Mouse (Mus musculus): Measurements from ENCODE around the gene Syt14. TPM values are rescaled to one million over a fixed set of nuclear protein-coding genes. Genes with fewer than 3 reads are reported as not detected.

Gene Syt14
- polyA plus RNA-seq, 1 experiment from 2014 or later: 5.4 TPM

- WGBS (ENCODE audit: insufficient replicate concordance): 7% methylated on average over 19 of the region's 19 CpGs
- H3K9me3 ChIP-seq (replicated peaks; ENCODE audit: control insufficient read depth, low read length): no peaks in the 10 kb centered on the region
- no peaks in the 10 kb centered on the region for H3K36me3 ChIP-seq (ENCODE audit: control insufficient read depth, insufficient read depth)
- H3K4me3 ChIP-seq (ENCODE audit: low read depth, low read length): peak overlapping the region; percentile 52
- H3K9ac ChIP-seq (ENCODE audit: low read depth, low read length): no peak overlapping the region
- H3K4me2 ChIP-seq (ENCODE audit: low read depth, low read length): peak overlapping the region; percentile 64; the same call in 1 of the 2 replicates
- no peaks in the 10 kb centered on the region for H3K4me1 ChIP-seq (ENCODE audit: control insufficient read depth, low read depth, low read length)
- H3K27me3 ChIP-seq (ENCODE audit: control insufficient read depth, insufficient read depth, low read depth, low read length): peaks cover 75% of the 10 kb centered on the region
- ATAC-seq (ENCODE audit: low read depth): no peak
- H3K27ac ChIP-seq (ENCODE audit: low read length): no peak overlapping the region
Observed at GRCm38 (mm10) chr1:192853988-192854818, 181.4 kb downstream of the Syt14 start.

DNA sequence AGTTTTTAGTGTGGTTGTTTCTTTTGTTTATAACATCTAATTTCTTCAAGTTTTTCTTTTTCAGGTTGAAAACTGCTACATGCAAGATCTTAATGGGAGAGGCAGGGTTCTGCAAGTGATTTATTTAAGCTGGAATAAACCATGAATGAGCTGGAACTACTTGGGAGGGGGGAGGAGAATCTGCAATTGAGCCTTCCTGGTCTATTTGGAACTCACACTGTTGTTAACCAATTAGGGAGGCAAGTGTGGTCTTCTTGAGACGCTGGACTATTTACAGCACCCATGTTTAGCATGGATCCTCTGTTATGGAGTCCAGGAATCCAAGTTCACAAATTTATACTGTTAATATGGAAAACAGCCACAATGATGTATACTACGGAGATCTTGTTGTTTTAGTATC, 182.1 kb downstream of the Syt14 start:
- H3K27ac ChIP-seq (ENCODE audit: low read length): no peak overlapping the region
- H3K4me2 ChIP-seq (ENCODE audit: low read depth, low read length): no peak overlapping the region
- no peak for ATAC-seq (ENCODE audit: low read depth)
- no peaks in the 10 kb centered on the region for H3K4me1 ChIP-seq (ENCODE audit: control insufficient read depth, low read depth, low read length)
- H3K36me3 ChIP-seq (ENCODE audit: control insufficient read depth, insufficient read depth): no peaks in the 10 kb centered on the region
- H3K9me3 ChIP-seq (replicated peaks; ENCODE audit: control insufficient read depth, low read length): no peaks in the 10 kb centered on the region
- 29% methylated on average over 2 of the region's 2 CpGs for WGBS (ENCODE audit: insufficient replicate concordance)
- H3K9ac ChIP-seq (ENCODE audit: low read depth, low read length): no peak overlapping the region
- no peak overlapping the region for H3K4me3 ChIP-seq (ENCODE audit: low read depth, low read length)
- H3K27me3 ChIP-seq (ENCODE audit: control insufficient read depth, insufficient read depth, low read depth, low read length): peaks cover 75% of the 10 kb centered on the region

DNA sequence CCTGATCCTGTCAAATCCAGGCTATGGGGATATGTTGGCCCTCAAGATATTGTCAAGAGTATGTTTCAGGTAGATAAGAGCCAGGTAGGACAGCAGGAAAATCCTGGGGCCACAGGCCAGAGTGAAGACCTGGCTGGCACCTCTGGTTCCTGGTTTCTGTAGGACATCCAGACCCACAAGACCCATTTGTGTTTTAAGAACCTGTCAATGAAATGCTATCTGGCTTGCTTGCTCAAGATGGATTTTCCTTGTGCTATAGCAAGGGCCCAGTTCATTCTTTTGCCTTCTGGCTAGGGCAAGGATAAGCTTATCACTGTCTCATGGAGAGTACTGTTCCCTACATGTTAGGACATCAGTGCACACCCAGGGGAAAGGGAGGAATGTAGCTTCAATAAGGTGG, 183.5 kb downstream of the Syt14 start:
- H3K27ac ChIP-seq (ENCODE audit: low read length): no peak overlapping the region
- no peak for ATAC-seq (ENCODE audit: low read depth)
- no peak overlapping the region for H3K4me2 ChIP-seq (ENCODE audit: low read depth, low read length)
- no peaks in the 10 kb centered on the region for H3K36me3 ChIP-seq (ENCODE audit: control insufficient read depth, insufficient read depth)
- peaks cover 68% of the 10 kb centered on the region for H3K27me3 ChIP-seq (ENCODE audit: control insufficient read depth, insufficient read depth, low read depth, low read length)
- no peak overlapping the region for H3K4me3 ChIP-seq (ENCODE audit: low read depth, low read length)
- H3K4me1 ChIP-seq (ENCODE audit: control insufficient read depth, low read depth, low read length): no peaks in the 10 kb centered on the region
- H3K9me3 ChIP-seq (replicated peaks; ENCODE audit: control insufficient read depth, low read length): no peaks in the 10 kb centered on the region
- H3K9ac ChIP-seq (ENCODE audit: low read depth, low read length): no peak overlapping the region

DNA sequence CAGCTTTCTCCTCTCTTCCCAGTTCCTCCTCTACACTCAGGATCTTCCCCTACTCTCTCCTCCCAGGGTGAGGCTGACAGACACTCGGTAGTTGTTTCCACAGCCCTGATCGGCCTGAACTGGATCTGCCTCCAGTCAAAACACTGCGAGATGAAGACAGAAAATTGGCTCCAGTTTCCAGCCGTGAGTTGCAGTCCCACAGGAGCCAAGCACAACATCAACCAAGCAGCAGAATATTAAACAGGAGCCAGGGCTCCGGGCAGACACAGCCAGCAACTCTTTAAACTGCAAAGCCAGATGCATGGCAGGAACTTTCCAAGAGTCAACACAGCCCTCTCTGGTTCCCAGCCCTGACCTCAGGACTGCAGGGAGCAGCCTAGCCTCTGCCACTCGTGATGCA, 183.9 kb downstream of the Syt14 start:
- ATAC-seq (ENCODE audit: low read depth): no peak
- Histone ChIP-seq H3K27ac (ENCODE audit: low read length) (no peak overlapping the region), H3K4me1 (ENCODE audit: control insufficient read depth, low read depth, low read length) (no peaks in the 10 kb centered on the region), H3K36me3 (ENCODE audit: control insufficient read depth, insufficient read depth) (no peaks in the 10 kb centered on the region), H3K27me3 (ENCODE audit: control insufficient read depth, insufficient read depth, low read depth, low read length) (peaks cover 65% of the 10 kb centered on the region), H3K4me3 (ENCODE audit: low read depth, low read length) (no peak overlapping the region), H3K9ac (ENCODE audit: low read depth, low read length) (no peak overlapping the region), H3K9me3 (replicated peaks; ENCODE audit: control insufficient read depth, low read length) (no peaks in the 10 kb centered on the region), H3K4me2 (ENCODE audit: low read depth, low read length) (no peak overlapping the region)
- 11% methylated on average over 6 of the region's 6 CpGs for WGBS (ENCODE audit: insufficient replicate concordance)

DNA sequence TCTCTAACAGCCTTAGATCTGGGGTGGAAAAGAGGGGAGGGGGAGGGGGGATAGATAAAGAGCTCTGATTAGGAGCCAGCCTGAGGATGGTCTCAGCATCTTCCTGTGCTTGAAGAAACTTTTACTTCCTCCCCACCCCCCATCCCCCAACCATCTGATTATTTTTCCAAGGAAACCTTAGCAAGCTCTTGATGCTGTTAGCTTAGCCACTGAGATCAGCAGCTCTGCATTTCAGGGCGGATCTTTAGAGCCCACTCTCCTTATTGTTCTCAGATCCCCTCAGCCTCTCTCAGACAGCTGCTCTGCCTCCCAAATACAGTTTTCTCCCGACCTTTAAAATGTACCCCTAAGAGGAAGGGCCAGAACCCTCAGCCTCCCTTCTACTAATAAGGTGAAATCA, 184.4 kb downstream of the Syt14 start:
- H3K4me1 ChIP-seq (ENCODE audit: control insufficient read depth, low read depth, low read length): no peaks in the 10 kb centered on the region
- 2% methylated on average over 2 of the region's 2 CpGs for WGBS (ENCODE audit: insufficient replicate concordance)
- no peaks in the 10 kb centered on the region for H3K36me3 ChIP-seq (ENCODE audit: control insufficient read depth, insufficient read depth)
- H3K9me3 ChIP-seq (replicated peaks; ENCODE audit: control insufficient read depth, low read length): no peaks in the 10 kb centered on the region
- H3K4me3 ChIP-seq (ENCODE audit: low read depth, low read length): no peak overlapping the region
- no peak overlapping the region for H3K9ac ChIP-seq (ENCODE audit: low read depth, low read length)
- H3K27me3 ChIP-seq (ENCODE audit: control insufficient read depth, insufficient read depth, low read depth, low read length): peaks cover 62% of the 10 kb centered on the region
- no peak overlapping the region for H3K27ac ChIP-seq (ENCODE audit: low read length)
- no peak overlapping the region for H3K4me2 ChIP-seq (ENCODE audit: low read depth, low read length)
- ATAC-seq (ENCODE audit: low read depth): no peak

GRCm38 (mm10) chr1:192849616-192850015, 186.0 kb downstream of the Syt14 start:
- Histone ChIP-seq H3K4me3 (ENCODE audit: low read depth, low read length) (no peak overlapping the region), H3K36me3 (ENCODE audit: control insufficient read depth, insufficient read depth) (no peaks in the 10 kb centered on the region), H3K4me1 (ENCODE audit: control insufficient read depth, low read depth, low read length) (no peaks in the 10 kb centered on the region), H3K9me3 (replicated peaks; ENCODE audit: control insufficient read depth, low read length) (no peaks in the 10 kb centered on the region), H3K27me3 (ENCODE audit: control insufficient read depth, insufficient read depth, low read depth, low read length) (peaks cover 46% of the 10 kb centered on the region), H3K4me2 (ENCODE audit: low read depth, low read length) (no peak overlapping the region), H3K9ac (ENCODE audit: low read depth, low read length) (no peak overlapping the region), H3K27ac (ENCODE audit: low read length) (no peak overlapping the region)
- WGBS (ENCODE audit: insufficient replicate concordance): 45% methylated on average over 5 of the region's 5 CpGs
- no peak for ATAC-seq (ENCODE audit: low read depth)

DNA sequence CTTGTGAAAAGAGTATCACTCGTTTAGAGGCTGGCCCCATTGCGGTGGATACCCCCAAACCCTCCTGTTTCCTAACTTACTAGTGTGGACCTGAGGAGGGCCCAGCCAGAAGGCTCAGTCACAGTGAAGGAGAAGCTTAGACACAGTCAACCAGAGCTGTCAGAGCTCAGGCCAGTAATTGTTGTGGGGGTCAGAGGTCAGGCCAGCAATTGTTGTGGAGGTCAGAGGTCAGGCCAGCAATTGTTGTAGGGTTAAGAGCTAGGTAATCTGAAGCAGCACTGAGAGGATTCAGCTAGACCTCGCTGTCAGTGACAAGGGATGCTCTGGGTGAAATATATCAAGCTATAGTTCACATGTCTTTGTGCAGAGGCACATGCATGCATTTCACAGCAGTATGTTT, 188.3 kb downstream of the Syt14 start:
- no peak overlapping the region for H3K4me3 ChIP-seq (ENCODE audit: low read depth, low read length)
- H3K27ac ChIP-seq (ENCODE audit: low read length): no peak overlapping the region
- H3K4me2 ChIP-seq (ENCODE audit: low read depth, low read length): no peak overlapping the region
- no peaks in the 10 kb centered on the region for H3K36me3 ChIP-seq (ENCODE audit: control insufficient read depth, insufficient read depth)
- no peak for ATAC-seq (ENCODE audit: low read depth)
- H3K4me1 ChIP-seq (ENCODE audit: control insufficient read depth, low read depth, low read length): no peaks in the 10 kb centered on the region
- no peaks in the 10 kb centered on the region for H3K9me3 ChIP-seq (replicated peaks; ENCODE audit: control insufficient read depth, low read length)
- no peak overlapping the region for H3K9ac ChIP-seq (ENCODE audit: low read depth, low read length)
- peaks cover 24% of the 10 kb centered on the region for H3K27me3 ChIP-seq (ENCODE audit: control insufficient read depth, insufficient read depth, low read depth, low read length)
- WGBS (ENCODE audit: insufficient replicate concordance): 46% methylated on average over 3 of the region's 3 CpGs

Other genes with a start within 250 kb of the Syt14 start
- gene Sertad4, start 180.0 kb downstream of the Syt14 start, polyA plus RNA-seq (2015; fragmentation: Nextera tagmentation; extraction: Ambion mirVana): 0.07 and 0.22 TPM in 2 replicates
- gene Diexf, start 94.5 kb upstream of the Syt14 start, polyA plus RNA-seq (2015; fragmentation: Nextera tagmentation; extraction: Ambion mirVana): 2.6 and 3.1 TPM in 2 replicates
- 2.9 and 3.8 TPM in 2 replicates for gene Irf6, start 117.3 kb upstream of the Syt14 start, polyA plus RNA-seq (2015; fragmentation: Nextera tagmentation; extraction: Ambion mirVana)
- 4.0 and 4.1 TPM in 2 replicates for gene A130010J15Rik, start 132.3 kb upstream of the Syt14 start, polyA plus RNA-seq (2015; fragmentation: Nextera tagmentation; extraction: Ambion mirVana)
- gene Traf3ip3, start 165.9 kb upstream of the Syt14 start, polyA plus RNA-seq (2015; fragmentation: Nextera tagmentation; extraction: Ambion mirVana): 8.3 and 9.4 TPM in 2 replicates
- 0.41 and 1.2 TPM in 2 replicates for gene Lamb3, start 171.9 kb upstream of the Syt14 start, polyA plus RNA-seq (2015; fragmentation: Nextera tagmentation; extraction: Ambion mirVana)
- gene Hsd11b1, start 228.3 kb upstream of the Syt14 start, polyA plus RNA-seq (2015; fragmentation: Nextera tagmentation; extraction: Ambion mirVana): 26.5 and 40.3 TPM in 2 replicates
- 179 and 180 TPM in 2 replicates for gene G0s2, start 237.4 kb upstream of the Syt14 start, polyA plus RNA-seq (2015; fragmentation: Nextera tagmentation; extraction: Ambion mirVana)

Measured in liver, embryonic 16.5 days (tissue).